Mouse (Mus musculus): ENCODE results near the gene H2-Q2.
"Not testable (repeated sequence)": the region's sequence is repeated elsewhere in the genome, so short reads cannot be mapped to it uniquely, and the experiment has no call there.

The H2-Q2 gene

DNA sequence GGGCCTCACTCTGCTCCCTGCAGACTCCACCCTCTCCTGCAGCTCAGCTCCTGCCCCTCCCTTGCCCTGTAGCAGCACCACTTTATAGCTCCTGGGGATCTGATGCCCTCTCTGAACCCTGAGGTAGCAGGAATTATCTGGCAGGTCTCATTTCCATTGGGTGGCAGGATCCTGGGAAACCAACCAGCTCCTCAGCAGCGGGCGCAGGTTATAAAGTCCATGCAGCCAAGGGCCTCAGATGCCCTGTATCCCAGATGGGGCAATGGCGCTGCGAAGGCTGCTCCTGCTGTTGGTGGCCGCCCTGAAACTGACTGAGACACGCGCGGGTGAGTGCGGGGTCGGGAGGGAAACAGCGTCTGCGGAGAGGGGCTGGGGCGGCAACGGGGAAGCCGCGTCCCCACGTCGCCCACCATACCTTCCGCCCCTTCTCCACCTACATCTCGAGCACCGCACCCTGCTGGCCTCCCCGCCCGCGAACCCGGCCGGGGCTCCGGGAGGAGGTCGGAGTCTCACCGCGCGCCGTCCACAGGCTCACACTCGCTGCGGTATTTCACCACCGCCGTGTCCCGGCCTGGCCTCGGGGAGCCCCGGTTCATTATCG is at the start of gene H2-Q2:
Gene H2-Q2, plus strand, starts transcription at position 172 of the 601 bp plus-strand sequence.
- in situ Hi-C loops (cut with MboI, MseI), result no loop called here

DNA sequence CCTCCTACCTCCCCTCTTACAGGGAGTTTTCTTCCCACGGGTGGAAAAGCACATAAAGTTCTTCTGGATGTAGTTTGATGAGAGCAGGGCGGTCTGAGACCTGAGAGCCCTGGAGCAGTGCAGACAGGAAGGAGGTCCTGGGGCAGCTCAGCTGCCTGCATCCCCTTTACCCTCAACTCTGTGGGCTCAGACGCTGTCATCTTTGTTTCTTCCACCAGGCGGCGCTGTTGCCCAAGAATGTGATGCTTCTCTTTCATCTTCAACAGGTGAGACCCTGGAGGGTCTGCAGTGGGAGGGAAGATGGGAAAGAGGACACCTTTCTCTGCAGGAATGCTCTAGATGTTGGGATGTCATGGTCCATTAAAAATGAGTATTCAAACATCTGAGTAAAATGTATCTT is 46.2 kb upstream of the H2-Q2 start:
- in situ Hi-C loops (cut with MboI, MseI), result not testable (repeated sequence)

- in situ Hi-C loops (cut with MboI, MseI), result not testable (repeated sequence)
These were observed 41.6 kb upstream of the H2-Q2 start for GRCm38 (mm10) chr17:35300261-35300945.

DNA sequence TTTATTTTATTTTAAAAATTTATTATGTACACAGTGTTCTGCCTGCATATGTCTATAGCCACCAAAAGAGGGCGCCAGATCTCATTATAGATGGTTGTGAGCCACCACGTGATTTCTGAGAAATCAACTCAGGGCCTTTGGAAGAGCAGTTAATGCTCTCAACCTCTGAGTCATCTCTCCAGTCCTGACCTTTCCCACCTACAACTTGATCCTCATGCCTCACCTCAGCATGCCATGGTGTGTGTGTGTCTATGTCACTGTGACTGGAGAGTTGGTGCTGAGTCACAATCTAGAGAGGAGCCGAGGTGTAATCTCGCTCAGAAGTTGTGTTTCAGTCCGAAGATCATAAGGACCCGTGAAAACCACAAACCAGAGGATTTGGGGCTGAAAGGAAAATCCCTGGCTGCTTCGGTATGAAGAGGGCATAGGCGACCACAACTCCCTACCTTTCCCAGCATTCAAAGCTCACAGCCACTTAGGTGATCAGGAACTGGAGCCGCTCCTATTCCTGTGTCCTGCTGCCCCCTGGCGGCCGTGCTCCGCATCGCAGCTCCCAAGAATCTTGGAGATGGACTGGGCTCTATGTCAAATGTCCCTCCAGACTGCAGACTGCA is 40.3 kb upstream of the H2-Q2 start:
- in situ Hi-C loops (cut with MboI, MseI), result no loop called here

- in situ Hi-C loops (cut with MboI, MseI), result no loop called here
These were observed 38.8 kb upstream of the H2-Q2 start for GRCm38 (mm10) chr17:35303271-35303670.

DNA sequence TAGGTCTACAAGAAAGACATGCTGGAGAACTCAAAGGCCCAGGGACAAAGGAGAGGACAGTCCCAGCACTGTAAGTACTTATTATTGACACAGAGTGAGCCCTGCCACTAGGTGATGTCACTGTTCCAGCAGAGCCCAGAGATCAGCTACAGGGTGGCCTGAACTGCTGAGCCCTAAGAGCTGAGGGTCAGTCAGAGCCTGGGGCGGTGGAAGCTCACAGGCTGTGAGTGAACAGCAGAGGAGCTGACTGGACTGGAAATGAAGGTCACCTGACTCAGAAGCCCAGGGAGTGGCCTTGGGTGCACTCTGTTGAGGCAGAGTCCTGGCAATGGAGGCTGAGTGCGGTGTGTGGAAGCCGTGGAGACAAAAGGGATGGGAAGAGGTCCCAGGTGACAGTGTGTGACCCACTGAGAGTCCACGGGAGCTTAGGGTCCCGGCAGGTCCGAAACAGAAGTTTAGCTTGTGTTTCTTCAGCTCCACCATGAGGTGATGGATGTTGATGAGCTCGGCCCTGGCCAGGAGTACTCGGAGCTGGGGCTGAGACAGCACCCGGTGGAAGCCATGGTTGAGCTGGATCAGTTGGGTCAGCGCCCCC is 38.2 kb upstream of the H2-Q2 start:
- in situ Hi-C loops (cut with MboI, MseI), result no loop called here

DNA sequence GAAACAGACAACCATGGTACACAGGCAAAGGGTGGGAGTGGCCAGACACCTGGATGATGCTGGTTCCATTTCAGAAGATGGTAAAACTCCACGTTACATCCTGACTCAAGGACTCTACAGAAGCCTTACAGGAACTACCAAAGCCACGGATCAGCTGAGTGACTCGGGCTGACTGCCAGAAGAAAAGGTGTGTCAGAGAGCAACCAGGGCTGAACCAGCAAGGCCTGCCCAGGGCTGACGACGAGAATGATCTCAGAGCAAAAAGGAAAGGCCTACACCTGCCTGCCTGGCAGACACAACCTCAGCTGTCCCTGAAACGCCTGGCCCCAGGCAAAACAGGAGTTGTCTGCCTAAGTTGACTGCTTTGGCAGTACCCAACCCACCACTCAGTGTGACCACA is 37.6 kb upstream of the H2-Q2 start:
- in situ Hi-C loops (cut with MboI, MseI), result no loop called here

GRCm38 (mm10) chr17:35304921-35305320 is 37.1 kb upstream of the H2-Q2 start:
- in situ Hi-C loops (cut with MboI, MseI), result not testable (repeated sequence)

DNA sequence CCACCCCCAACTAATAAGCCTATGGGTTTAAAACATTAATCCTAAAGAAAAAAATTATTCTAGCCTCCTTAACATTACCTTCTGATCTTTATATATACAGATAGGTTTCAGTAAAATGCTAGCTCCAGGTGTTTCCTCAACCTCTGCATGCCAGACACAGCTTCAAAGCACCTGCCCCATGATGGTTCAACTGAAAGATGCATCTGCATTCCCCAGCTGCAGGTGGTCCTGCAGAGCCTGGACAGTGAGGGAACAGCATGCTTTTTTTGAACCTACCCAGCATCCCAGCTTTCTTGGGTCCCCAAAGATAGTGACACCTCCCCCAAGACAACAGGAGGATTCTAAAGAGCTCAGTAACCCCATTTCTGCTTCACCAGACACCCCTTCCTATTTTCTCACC is 23.4 kb upstream of the H2-Q2 start:
- in situ Hi-C loops (cut with MboI, MseI), result no loop called here

GRCm38 (mm10) chr17:35320327-35321081 is 21.5 kb upstream of the H2-Q2 start, which contains the start of gene H2-Q1:
Gene H2-Q1 (plus strand): TSS chr17:35320405.
- in situ Hi-C loops (cut with MboI, MseI), result no loop called here

GRCm38 (mm10) chr17:35325124-35325523 is 16.9 kb upstream of the H2-Q2 start:
- in situ Hi-C loops (cut with MboI, MseI), result not testable (repeated sequence)

DNA sequence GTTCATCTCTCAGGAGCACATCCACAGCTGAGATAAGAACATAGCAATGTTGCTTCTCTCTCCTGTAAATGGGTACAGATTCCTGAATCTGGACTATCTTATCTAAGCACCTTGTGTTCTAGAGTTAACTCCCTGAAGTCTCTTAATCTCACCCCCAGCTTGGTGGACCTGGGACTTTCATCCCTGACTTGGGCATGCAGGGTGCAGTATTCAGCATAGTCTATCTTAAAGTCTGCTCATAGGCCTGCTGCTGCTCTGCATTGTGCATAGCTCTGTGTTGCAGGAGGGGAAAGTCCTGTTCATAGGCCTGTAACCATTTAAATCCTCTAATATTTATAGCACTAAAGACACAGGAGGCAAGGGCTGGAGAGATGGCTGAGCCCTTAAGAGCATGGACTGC is 16.0 kb upstream of the H2-Q2 start:
- in situ Hi-C loops (cut with MboI, MseI), result not testable (repeated sequence)

DNA sequence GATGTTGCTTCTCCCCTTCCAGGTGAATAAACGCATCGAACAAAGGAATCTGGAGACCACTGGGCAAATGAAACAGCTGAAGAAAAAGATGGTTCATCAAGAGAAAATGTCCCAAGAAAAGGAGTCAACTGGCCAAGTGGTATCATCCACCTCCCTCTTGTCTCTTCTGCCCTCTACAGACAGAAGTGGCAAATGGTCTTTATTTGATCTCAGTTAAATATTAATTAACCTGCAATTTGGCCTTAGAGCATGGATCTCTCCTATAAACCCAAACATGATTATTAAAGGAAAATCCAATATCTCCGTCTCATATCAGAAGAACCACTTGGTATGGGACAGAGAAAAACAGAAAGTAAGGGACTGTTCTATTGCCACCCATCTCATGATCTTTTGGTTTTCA is 12.3 kb upstream of the H2-Q2 start:
- in situ Hi-C loops (cut with MboI, MseI), result loop anchor here (10.0 kb wide), 1 partner anchor 125 kb away; no protein-coding TSS in a partner anchor

DNA sequence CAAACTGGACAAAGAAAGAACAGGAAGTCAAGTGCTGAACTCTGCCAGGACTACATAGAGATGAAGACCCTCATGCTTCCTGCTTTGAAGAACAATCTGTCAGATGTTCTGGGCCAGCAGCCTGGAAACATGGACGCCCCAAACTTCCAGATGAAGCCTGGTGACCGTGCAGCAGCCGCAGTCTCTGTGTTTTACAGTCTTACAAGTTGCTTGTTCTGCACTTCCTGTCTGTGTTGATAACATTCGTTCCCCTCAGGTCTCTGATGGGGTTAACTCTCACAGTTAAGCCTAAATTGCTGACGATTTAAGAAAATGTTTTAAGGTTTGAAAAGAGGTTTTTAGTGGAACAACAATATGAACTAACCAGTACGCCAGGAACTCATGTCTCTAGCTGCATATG is 10.5 kb upstream of the H2-Q2 start:
- in situ Hi-C loops (cut with MboI, MseI), result loop anchor here (10.0 kb wide), 1 partner anchor 123 kb away; no protein-coding TSS in a partner anchor

DNA sequence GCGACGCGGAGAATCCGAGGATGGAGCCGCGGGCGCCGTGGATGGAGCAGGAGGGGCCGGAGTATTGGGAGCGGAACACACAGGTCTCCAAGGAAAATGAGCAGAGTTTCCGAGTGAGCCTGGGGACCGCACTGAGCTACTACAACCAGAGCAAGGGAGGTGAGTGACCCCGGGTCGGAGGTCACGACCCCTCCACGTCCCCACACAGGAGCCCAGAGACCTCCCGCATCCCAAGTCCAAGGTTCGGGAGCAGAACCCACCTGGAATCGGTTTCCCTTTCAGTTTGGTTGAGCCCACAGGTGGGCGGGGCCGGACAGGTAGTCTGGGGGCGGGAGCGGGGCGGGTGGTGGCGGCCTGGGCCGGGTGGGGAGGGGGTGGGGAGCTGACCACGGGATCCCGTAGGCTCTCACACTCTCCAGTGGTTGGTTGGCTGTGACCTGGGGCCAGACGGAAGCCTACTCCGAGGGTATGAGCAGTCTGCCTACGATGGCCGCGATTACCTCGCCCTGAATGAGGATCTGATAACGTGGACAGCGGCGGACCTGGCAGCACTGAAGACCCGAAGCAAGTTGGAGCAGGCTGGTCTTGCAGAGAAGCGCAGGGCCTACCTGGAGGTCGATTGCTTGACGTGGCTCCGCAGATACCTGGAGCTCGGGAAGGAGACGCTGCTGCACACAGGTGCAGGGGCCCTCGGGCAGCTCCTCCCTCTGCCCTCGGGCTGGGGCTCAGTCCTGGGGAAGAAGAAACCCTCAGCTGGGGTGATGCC is 852 bp downstream of the H2-Q2 start:
- in situ Hi-C loops (cut with MboI, MseI), result no loop called here

DNA sequence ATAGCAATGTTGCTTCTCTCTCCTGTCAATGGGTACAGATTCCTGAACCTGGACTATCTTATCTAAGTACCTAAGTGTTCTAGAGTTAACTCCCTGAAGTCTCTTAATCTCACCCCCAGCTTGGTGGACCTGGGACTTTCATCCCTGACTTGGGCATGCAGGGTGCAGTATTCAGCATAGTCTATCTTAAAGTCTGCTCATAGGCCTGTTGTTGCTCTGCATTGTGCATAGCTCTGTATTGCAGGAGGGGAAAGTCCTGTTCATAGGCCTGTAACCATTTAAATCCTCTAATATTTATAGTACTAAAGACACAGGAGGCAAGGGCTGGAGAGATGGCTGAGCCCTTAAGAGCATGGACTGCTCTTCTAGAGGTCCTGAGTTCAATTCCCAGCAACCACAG is 5.6 kb downstream of the H2-Q2 start:
- in situ Hi-C loops (cut with MboI, MseI), result not testable (repeated sequence)

DNA sequence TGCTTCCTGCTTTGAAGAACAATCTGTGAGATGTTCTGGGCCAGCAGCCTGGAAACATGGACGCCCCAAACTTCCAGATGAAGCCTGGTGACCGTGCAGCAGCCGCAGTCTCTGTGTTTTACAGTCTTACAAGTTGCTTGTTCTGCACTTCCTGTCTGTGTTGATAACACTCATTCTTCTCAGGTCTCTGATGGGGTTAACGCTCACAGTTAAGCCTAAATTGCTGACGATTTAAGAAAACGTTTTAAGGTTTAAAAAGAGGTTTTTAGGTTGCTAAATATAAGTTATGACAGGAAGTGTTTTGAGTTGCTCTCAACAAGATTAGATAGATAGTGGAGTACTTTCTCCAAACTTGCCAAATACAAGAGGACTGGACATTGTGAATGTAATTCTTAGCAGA is 11.2 kb downstream of the H2-Q2 start:
- in situ Hi-C loops (cut with MboI, MseI), result not testable (repeated sequence)

DNA sequence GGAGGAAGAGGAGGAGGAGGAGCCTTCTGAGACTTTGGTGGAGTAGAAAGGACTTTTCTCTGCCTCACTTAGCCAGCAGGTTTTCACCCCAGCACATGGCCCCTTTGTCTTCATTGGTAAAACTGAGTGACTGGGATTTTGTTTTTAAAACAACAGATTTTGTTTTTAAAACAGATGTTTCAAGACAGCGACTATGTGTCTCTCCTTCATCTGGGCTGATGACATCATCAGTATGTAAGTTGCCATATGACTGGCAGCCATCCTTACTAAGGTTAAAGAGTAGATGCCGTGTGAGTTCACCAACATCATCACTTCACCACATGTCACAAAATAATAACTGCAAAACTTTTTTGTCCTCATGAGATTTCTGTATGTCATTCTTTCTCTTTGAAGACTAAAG is 12.0 kb downstream of the H2-Q2 start:
- in situ Hi-C loops (cut with MboI, MseI), result no loop called here

DNA sequence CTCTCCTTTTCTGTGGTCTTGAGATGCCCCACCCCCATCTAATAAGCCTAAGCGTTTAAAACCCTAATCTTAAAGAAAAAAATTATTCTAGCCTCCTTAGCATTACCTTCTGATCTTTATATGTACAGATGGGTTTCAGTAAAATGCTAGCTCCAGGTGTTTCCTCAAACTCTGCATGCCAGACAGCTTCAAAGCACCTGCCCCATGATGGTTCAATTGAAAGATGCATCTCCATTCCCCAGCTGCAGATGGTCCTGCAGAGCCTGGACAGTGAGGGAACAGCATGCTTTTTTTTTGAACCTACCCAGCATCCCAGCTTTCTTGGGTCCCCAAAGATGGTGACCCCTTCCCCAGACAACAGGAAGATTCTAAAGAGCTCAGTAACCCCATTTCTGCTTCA is 15.0 kb downstream of the H2-Q2 start:
- in situ Hi-C loops (cut with MboI, MseI), result no loop called here

- in situ Hi-C loops (cut with MboI, MseI), result no loop called here
These were observed 16.9 kb downstream of the H2-Q2 start for GRCm38 (mm10) chr17:35358763-35359469.

Data from regulatory T cell (primary cell).